Mouse (Mus musculus): Measurements from ENCODE around the gene Gm21885. TPM values are rescaled to one million over a fixed set of nuclear protein-coding genes. Genes with fewer than 3 reads are reported as not detected.

The Gm21885 gene
- total RNA-seq, 1 experiment from 2014 or later: 0.94 TPM

- no peak for ATAC-seq (replicated peaks in 1 of 2; ENCODE audit: insufficient read depth in 1 of 2, low FRiP score in 2 of 2, low TSS enrichment in 1 of 2, low read depth in 1 of 2, poor library complexity in 2 of 2, severe bottlenecking in 2 of 2)
Measured at GRCm38 (mm10) chr11:94329270-94329891, 47.7 kb downstream of the Gm21885 start.

GRCm38 (mm10) chr11:94330211-94330610 is 48.5 kb downstream of the Gm21885 start:
- ATAC-seq (replicated peaks in 1 of 2; ENCODE audit: insufficient read depth in 1 of 2, low FRiP score in 2 of 2, low TSS enrichment in 1 of 2, low read depth in 1 of 2, poor library complexity in 2 of 2, severe bottlenecking in 2 of 2): no peak

- no peak for ATAC-seq (replicated peaks in 1 of 2; ENCODE audit: insufficient read depth in 1 of 2, low FRiP score in 2 of 2, low TSS enrichment in 1 of 2, low read depth in 1 of 2, poor library complexity in 2 of 2, severe bottlenecking in 2 of 2)
Measured at GRCm38 (mm10) chr11:94332726-94333125, 51.1 kb downstream of the Gm21885 start.

DNA sequence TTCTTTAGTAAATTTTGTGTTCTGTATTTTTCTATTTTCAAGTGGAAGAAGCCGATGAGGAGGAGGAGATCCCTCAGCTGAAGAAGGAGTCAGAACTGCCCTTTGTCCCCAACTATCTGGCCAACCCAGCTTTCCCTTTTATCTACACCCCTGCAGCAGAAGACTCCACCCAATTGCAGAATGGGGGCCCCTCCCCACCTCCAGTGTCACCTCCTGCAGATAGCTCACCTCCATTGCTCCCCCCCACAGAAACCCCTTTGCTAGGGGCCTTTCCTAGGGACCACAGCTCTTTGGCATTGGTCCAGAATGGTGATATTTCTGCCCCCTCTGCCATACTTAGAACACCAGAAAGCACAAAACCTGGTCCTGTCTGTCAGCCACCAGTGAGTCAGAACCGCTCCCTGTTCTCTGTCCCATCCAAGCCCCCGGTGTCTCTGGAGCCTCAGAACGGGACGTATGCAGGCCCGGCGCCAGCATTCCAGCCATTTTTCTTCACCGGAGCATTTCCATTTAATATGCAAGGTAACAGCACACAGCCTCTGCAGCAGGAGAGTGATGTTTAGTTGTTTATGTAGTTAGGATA is 52.8 kb downstream of the Gm21885 start:
- no peak for ATAC-seq (replicated peaks in 1 of 2; ENCODE audit: insufficient read depth in 1 of 2, low FRiP score in 2 of 2, low TSS enrichment in 1 of 2, low read depth in 1 of 2, poor library complexity in 2 of 2, severe bottlenecking in 2 of 2)

Other genes starting within 250 kb of the Gm21885 start
- 17.1 and 22.6 TPM in 2 replicates for gene Tob1, start 70.4 kb upstream of the Gm21885 start, total RNA-seq (2017)
- gene Wfikkn2, start 35.9 kb upstream of the Gm21885 start, total RNA-seq (2017): 0.30 and 0.50 TPM in 2 replicates
- gene Luc7l3, start 40.1 kb downstream of the Gm21885 start, total RNA-seq (2017): 297 and 467 TPM in 2 replicates
- 63.5 and 70.8 TPM in 2 replicates for gene Ankrd40, start 46.1 kb downstream of the Gm21885 start, total RNA-seq (2017)
- gene Abcc3, start 111.1 kb downstream of the Gm21885 start, total RNA-seq (2017): 2.6 and 3.8 TPM in 2 replicates
- not detected in 2 replicates for gene Cacna1g, start 192.3 kb downstream of the Gm21885 start, total RNA-seq (2017)
- not detected in 2 replicates for gene Spata20, start 204.3 kb downstream of the Gm21885 start, total RNA-seq (2017)
- 0.06 and 0.20 TPM in 2 replicates for gene Epn3, start 218.1 kb downstream of the Gm21885 start, total RNA-seq (2017)
- 0.74 and 1.8 TPM in 2 replicates for gene Mycbpap, start 239.9 kb downstream of the Gm21885 start, total RNA-seq (2017)

Data from hematopoietic stem cell, adult 5-6 weeks (primary cell).